Mouse (Mus musculus) neural tube, embryonic 12.5 days (tissue): ENCODE measurements around the gene Mcu. TPM values are rescaled to one million over a fixed set of nuclear protein-coding genes. Genes with fewer than 3 reads are reported as not detected.

Source experiments
- ATAC-seq: fragments of 200-750 bp; cut with Nextera tagmentation; 2 replicates; pipeline ENCODE4 v1.8.0; 2017; ENCODE audit warnings: low read depth, mild to moderate bottlenecking, moderate TSS enrichment, moderate library complexity; ENCODE audit not compliant: low FRiP score
- H3K27ac ChIP-seq: fragments of 300-500 bp; sonication (generic); 2 replicates; pipeline ENCODE4 v1.5.1; 2016
- H3K27me3 ChIP-seq: fragments of 300-500 bp; sonication (generic); replicated peaks from 2 replicates; pipeline ENCODE4 v1.6.1; 2016; ENCODE audit warnings: mild to moderate bottlenecking
- H3K36me3 ChIP-seq: fragments of 300-500 bp; sonication (generic); 2 replicates; pipeline ENCODE4 v1.6.1; 2016; ENCODE audit warnings: mild to moderate bottlenecking
- H3K4me1 ChIP-seq: fragments of 300-500 bp; sonication (generic); 2 replicates; pipeline ENCODE4 v1.6.1; 2016
- H3K4me2 ChIP-seq: fragments of 300-500 bp; sonication (generic); replicated peaks from 2 replicates; pipeline ENCODE4 v1.6.1; 2016; ENCODE audit warnings: mild to moderate bottlenecking
- H3K4me3 ChIP-seq: fragments of 300-500 bp; sonication (generic); 2 replicates; pipeline ENCODE4 v1.5.1; 2016
- H3K9ac ChIP-seq: fragments of 300-500 bp; sonication (generic); 2 replicates; pipeline ENCODE4 v1.6.1; 2016; ENCODE audit warnings: mild to moderate bottlenecking
- H3K9me3 ChIP-seq: fragments of 300-500 bp; sonication (generic); 2 replicates; pipeline ENCODE4 v1.6.1; 2016; ENCODE audit warnings: mild to moderate bottlenecking
- WGBS: fragments of 180-500 bp; shearing (Covaris S2); methylation state at CpG from one replicate; pipeline ENCODE4 v1.1.7; 2016; 5-methylcytosine and 5-hydroxymethylcytosine counted together
- polyA plus RNA-seq: library from polyadenylated mRNA; unstranded; fragments of >200 nt; fragmentation: Nextera tagmentation; extraction: Ambion mirVana; gene quantifications from 2 replicates; pipeline ENCODE4 v1.2.1, GENCODE M21; 2016

Mcu gene
- polyA plus RNA-seq, 1 experiment from 2014 or later: 26.5 TPM

GRCm38 (mm10) chr10:59517201-59517600 is 99.3 kb downstream of the Mcu start:
- WGBS: 90% methylated on average over 13 of the region's 13 CpGs
- no peak overlapping the region for H3K4me3 ChIP-seq

GRCm38 (mm10) chr10:59514739-59515464 is 101.6 kb downstream of the Mcu start:
- 88% methylated on average over 15 of the region's 15 CpGs for WGBS
- Histone ChIP-seq H3K9ac (no peak overlapping the region), H3K4me3 (no peak overlapping the region), H3K4me1 (peaks cover 15% of the 10 kb centered on the region), H3K36me3 (no peaks in the 10 kb centered on the region), H3K27me3 (no peaks in the 10 kb centered on the region), H3K4me2 (no peak overlapping the region), H3K27ac (no peak overlapping the region), H3K9me3 (no peaks in the 10 kb centered on the region)
- ATAC-seq: no peak

More at GRCm38 (mm10) chr10:59517201-59517600, 99.3 kb downstream of the Mcu start:
- no peaks in the 10 kb centered on the region for H3K27me3 ChIP-seq
- no peaks in the 10 kb centered on the region for H3K36me3 ChIP-seq
- H3K9ac ChIP-seq: no peak overlapping the region
- peaks cover 2% of the 10 kb centered on the region; the same call in 1 of the 2 replicates for H3K4me1 ChIP-seq
- no peaks in the 10 kb centered on the region for H3K9me3 ChIP-seq
- no peak overlapping the region for H3K4me2 ChIP-seq
- ATAC-seq: no peak
- H3K27ac ChIP-seq: no peak overlapping the region

- ATAC-seq: no peak
- Histone ChIP-seq H3K9me3 (no peaks in the 10 kb centered on the region), H3K4me2 (no peak overlapping the region), H3K27ac (no peak overlapping the region), H3K9ac (no peak overlapping the region), H3K4me1 (peaks cover 18% of the 10 kb centered on the region), H3K27me3 (no peaks in the 10 kb centered on the region), H3K4me3 (no peak overlapping the region), H3K36me3 (no peaks in the 10 kb centered on the region)
- WGBS: 86% methylated on average over 9 of the region's 9 CpGs
Observed at GRCm38 (mm10) chr10:59512173-59512572, 104.3 kb downstream of the Mcu start.

- peak; percentile 41; the same call in 1 of the 2 replicates for ATAC-seq
- Histone ChIP-seq H3K36me3 (no peaks in the 10 kb centered on the region), H3K9me3 (no peaks in the 10 kb centered on the region), H3K27me3 (no peaks in the 10 kb centered on the region), H3K4me2 (peak overlapping the region; percentile 24), H3K4me1 (peaks cover 18% of the 10 kb centered on the region), H3K4me3 (no peak overlapping the region), H3K27ac (no peak overlapping the region), H3K9ac (no peak overlapping the region)
- 23% methylated on average over 14 of the region's 14 CpGs for WGBS
Observed at GRCm38 (mm10) chr10:59511427-59511963, 105.0 kb downstream of the Mcu start.

GRCm38 (mm10) chr10:59510713-59511426 is 105.6 kb downstream of the Mcu start:
- H3K9ac ChIP-seq: no peak overlapping the region
- no peak overlapping the region for H3K27ac ChIP-seq
- 0 out of 2 replicates have a peak, but pooled peaks have one; percentile 41 for ATAC-seq
- peaks cover 18% of the 10 kb centered on the region for H3K4me1 ChIP-seq
- H3K27me3 ChIP-seq: no peaks in the 10 kb centered on the region
- H3K9me3 ChIP-seq: no peaks in the 10 kb centered on the region
- H3K4me3 ChIP-seq: no peak overlapping the region
- 60% methylated on average over 14 of the region's 14 CpGs for WGBS
- peak overlapping the region; percentile 24 for H3K4me2 ChIP-seq
- H3K36me3 ChIP-seq: no peaks in the 10 kb centered on the region

GRCm38 (mm10) chr10:59509197-59509596 is 107.3 kb downstream of the Mcu start:
- H3K36me3 ChIP-seq: no peaks in the 10 kb centered on the region
- H3K27ac ChIP-seq: no peak overlapping the region
- H3K4me1 ChIP-seq: peaks cover 18% of the 10 kb centered on the region
- H3K9ac ChIP-seq: no peak overlapping the region
- no peaks in the 10 kb centered on the region for H3K9me3 ChIP-seq
- H3K4me3 ChIP-seq: no peak overlapping the region
- WGBS: 80% methylated on average over 4 of the region's 4 CpGs
- ATAC-seq: no peak
- H3K27me3 ChIP-seq: no peaks in the 10 kb centered on the region
- no peak overlapping the region for H3K4me2 ChIP-seq

- ATAC-seq: no peak
- Histone ChIP-seq H3K27ac (no peak overlapping the region), H3K4me3 (no peak overlapping the region), H3K4me2 (no peak overlapping the region), H3K9me3 (no peaks in the 10 kb centered on the region), H3K36me3 (no peaks in the 10 kb centered on the region), H3K27me3 (no peaks in the 10 kb centered on the region), H3K9ac (no peak overlapping the region), H3K4me1 (peaks cover 19% of the 10 kb centered on the region)
- 80% methylated on average over 5 of the region's 5 CpGs for WGBS
Observed at GRCm38 (mm10) chr10:59506711-59507110, 109.8 kb downstream of the Mcu start.

- Histone ChIP-seq H3K27ac (no peak overlapping the region), H3K9me3 (no peaks in the 10 kb centered on the region), H3K36me3 (no peaks in the 10 kb centered on the region), H3K4me2 (no peak overlapping the region), H3K4me1 (peaks cover 8% of the 10 kb centered on the region; the same call in 1 of the 2 replicates), H3K27me3 (no peaks in the 10 kb centered on the region), H3K4me3 (no peak overlapping the region), H3K9ac (no peak overlapping the region)
- ATAC-seq: no peak
- 59% methylated on average over 3 of the region's 3 CpGs for WGBS
Observed at GRCm38 (mm10) chr10:59504291-59504690, 112.2 kb downstream of the Mcu start.

GRCm38 (mm10) chr10:59503433-59504210 is 112.9 kb downstream of the Mcu start:
- Histone ChIP-seq H3K9ac (no peak overlapping the region), H3K36me3 (no peaks in the 10 kb centered on the region), H3K9me3 (no peaks in the 10 kb centered on the region), H3K4me2 (peak overlapping the region; percentile 43), H3K4me3 (no peak overlapping the region), H3K27ac (no peak overlapping the region), H3K4me1 (peaks cover 8% of the 10 kb centered on the region; the same call in 1 of the 2 replicates), H3K27me3 (no peaks in the 10 kb centered on the region)
- peak; percentile 61; the same call in 1 of the 2 replicates for ATAC-seq
- 47% methylated on average over 31 of the region's 31 CpGs for WGBS

GRCm38 (mm10) chr10:59502381-59502780 is 114.1 kb downstream of the Mcu start:
- H3K4me2 ChIP-seq: no peak overlapping the region
- H3K4me3 ChIP-seq: no peak overlapping the region
- H3K9ac ChIP-seq: no peak overlapping the region
- peaks cover 8% of the 10 kb centered on the region; the same call in 1 of the 2 replicates for H3K4me1 ChIP-seq
- H3K9me3 ChIP-seq: no peaks in the 10 kb centered on the region
- ATAC-seq: no peak
- no peak overlapping the region for H3K27ac ChIP-seq
- WGBS: 57% methylated on average over 12 of the region's 12 CpGs
- no peaks in the 10 kb centered on the region for H3K36me3 ChIP-seq
- H3K27me3 ChIP-seq: no peaks in the 10 kb centered on the region

- no peaks in the 10 kb centered on the region for H3K36me3 ChIP-seq
- WGBS: 89% methylated on average over 9 of the region's 9 CpGs
- no peak for ATAC-seq
- H3K9ac ChIP-seq: no peak overlapping the region
- no peak overlapping the region for H3K4me3 ChIP-seq
- H3K9me3 ChIP-seq: no peaks in the 10 kb centered on the region
- no peak overlapping the region for H3K27ac ChIP-seq
- H3K27me3 ChIP-seq: no peaks in the 10 kb centered on the region
- H3K4me2 ChIP-seq: no peak overlapping the region
- peaks cover 8% of the 10 kb centered on the region; the same call in 1 of the 2 replicates for H3K4me1 ChIP-seq
Observed at GRCm38 (mm10) chr10:59501761-59502160, 114.7 kb downstream of the Mcu start.

GRCm38 (mm10) chr10:59500225-59500624 is 116.3 kb downstream of the Mcu start:
- Histone ChIP-seq H3K27me3 (no peaks in the 10 kb centered on the region), H3K27ac (no peak overlapping the region), H3K4me3 (no peak overlapping the region), H3K9me3 (no peaks in the 10 kb centered on the region), H3K36me3 (no peaks in the 10 kb centered on the region), H3K9ac (no peak overlapping the region), H3K4me2 (no peak overlapping the region), H3K4me1 (peaks cover 8% of the 10 kb centered on the region; the same call in 1 of the 2 replicates)
- 83% methylated on average over 3 of the region's 3 CpGs for WGBS
- ATAC-seq: no peak
